Mouse (Mus musculus): Measurements from ENCODE around the gene Mvp. TPM values are rescaled to one million over a fixed set of nuclear protein-coding genes. Genes with fewer than 3 reads are reported as not detected.
A peak's percentile ranks its signal among the peaks of the same experiment; 100 is the strongest.

Gene Mvp
- polyA plus RNA-seq, 1 experiment from 2014 or later = 5.6 TPM

DNA sequence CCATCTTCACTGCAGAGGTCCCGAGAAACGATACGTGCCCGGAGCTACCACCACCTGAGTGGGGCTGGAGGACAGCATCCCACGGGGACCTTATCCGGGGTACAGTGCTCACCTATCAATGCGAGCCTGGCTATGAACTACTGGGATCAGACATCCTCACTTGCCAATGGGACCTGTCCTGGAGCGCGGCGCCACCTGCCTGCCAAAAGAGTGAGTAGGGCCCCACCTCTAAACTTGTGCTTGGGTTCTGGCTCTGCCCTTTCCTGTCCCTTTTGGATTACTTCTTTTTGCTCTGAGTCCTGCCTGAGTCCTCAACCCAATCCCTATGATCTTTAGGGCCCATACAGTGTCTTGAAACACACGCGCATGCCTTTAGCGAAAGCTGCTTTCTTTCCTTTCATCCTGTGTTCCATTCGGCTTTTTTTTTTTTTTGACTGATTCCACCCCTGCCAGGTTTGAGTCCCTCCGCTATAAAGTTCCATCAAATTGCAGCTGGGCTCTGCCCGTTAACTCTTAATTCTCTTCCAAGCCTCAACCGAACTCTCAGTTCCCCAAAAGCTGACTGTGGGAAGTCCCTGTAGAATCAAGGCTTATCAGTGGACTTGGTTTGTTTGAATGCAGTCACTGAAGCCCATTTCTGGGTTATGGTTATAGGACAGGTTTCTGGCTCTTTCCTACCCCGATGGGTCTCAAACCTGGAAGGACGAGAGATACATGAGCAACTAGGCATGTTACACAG, 50.7 kb downstream of the Mvp start:
- peak overlapping the region; percentile 31 for H3K4me2 ChIP-seq (replicated peaks)
- H3K27ac ChIP-seq = no peak overlapping the region
- H3K27me3 ChIP-seq = peaks cover 24% of the 10 kb centered on the region
- WGBS = 26% methylated on average over 19 of the region's 19 CpGs
- 0 out of 2 replicates have a peak overlapping the region, but pooled peaks have one; percentile 3 for H3K4me3 ChIP-seq
- H3K36me3 ChIP-seq = no peaks in the 10 kb centered on the region
- H3K9ac ChIP-seq = no peak overlapping the region
- ATAC-seq (ENCODE audit: insufficient number of reproducible peaks, insufficient read depth, low FRiP score, low TSS enrichment) = no peak
- H3K9me3 ChIP-seq = no peaks in the 10 kb centered on the region
- no peaks in the 10 kb centered on the region for H3K4me1 ChIP-seq

DNA sequence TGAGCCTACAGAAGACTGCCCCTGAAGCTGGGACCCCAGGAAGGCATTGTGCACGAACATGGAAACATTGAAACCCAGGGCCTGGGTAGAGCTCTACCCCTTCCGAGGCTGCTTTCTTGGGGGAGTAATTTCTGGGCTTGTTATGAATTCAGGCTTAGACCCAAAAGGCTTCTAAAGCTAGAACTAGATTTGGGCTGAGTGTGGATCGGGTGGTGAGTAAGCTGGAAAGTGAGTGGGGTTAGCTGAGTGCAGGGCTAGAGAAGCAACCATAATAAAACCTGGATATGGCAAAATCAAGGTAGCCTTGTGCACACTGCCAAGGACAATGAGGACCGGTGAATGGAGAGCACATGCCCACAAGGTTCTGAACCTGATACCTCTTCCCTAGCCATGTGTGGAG, 52.5 kb downstream of the Mvp start:
- WGBS = 84% methylated on average over 4 of the region's 4 CpGs
- Histone ChIP-seq H3K4me3 (no peak overlapping the region), H3K9ac (no peak overlapping the region), H3K4me1 (no peaks in the 10 kb centered on the region), H3K36me3 (no peaks in the 10 kb centered on the region), H3K27me3 (peaks cover 24% of the 10 kb centered on the region), H3K9me3 (no peaks in the 10 kb centered on the region), H3K4me2 (replicated peaks) (no peak overlapping the region), H3K27ac (no peak overlapping the region)
- no peak for ATAC-seq (ENCODE audit: insufficient number of reproducible peaks, insufficient read depth, low FRiP score, low TSS enrichment)

DNA sequence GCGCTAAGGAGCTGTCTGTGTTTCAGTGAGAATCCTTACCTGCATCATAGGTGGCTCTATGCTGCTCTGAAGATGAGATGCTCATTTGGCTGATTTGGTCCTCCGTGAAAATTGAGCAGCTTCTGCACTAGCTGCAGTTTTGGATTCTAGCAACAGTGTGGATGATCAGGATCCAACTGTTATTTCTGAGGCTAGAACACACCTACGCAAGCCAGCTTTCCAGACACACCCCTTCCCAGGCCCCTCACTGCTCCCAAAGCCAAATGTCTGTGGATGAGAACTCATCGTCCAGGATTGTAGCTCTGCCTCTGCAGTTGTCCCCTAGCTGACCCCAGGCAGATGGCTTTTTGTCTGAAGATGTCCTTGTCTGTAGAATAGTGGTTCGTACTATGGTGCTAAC, 53.3 kb downstream of the Mvp start:
- 84% methylated on average over 5 of the region's 5 CpGs for WGBS
- ATAC-seq (ENCODE audit: insufficient number of reproducible peaks, insufficient read depth, low FRiP score, low TSS enrichment) = no peak

DNA sequence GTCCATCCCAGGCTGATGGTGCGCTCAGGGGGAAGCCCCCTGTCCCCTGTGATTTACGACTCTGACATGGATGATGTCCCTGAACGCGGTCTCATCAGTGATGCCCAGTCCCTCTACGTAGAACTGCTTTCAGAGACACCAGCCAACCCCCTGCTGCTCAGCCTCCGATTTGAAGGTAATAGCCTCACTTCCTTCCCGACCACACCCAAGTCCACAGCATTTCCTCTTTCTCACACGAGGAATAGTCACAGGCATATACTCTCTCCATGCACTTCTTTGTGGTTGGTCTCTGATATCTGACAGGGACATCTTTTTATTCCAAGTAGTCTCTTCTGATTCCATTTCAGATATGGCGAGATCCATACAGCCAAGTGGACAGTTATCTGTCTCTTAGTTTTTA, 54.6 kb downstream of the Mvp start:
- no peak for ATAC-seq (ENCODE audit: insufficient number of reproducible peaks, insufficient read depth, low FRiP score, low TSS enrichment)
- no peak overlapping the region for H3K9ac ChIP-seq
- peaks cover 24% of the 10 kb centered on the region for H3K27me3 ChIP-seq
- H3K4me2 ChIP-seq (replicated peaks) = no peak overlapping the region
- 73% methylated on average over 9 of the region's 9 CpGs for WGBS
- H3K4me3 ChIP-seq = no peak overlapping the region
- H3K9me3 ChIP-seq = no peaks in the 10 kb centered on the region
- H3K4me1 ChIP-seq = no peaks in the 10 kb centered on the region
- H3K27ac ChIP-seq = no peak overlapping the region
- no peaks in the 10 kb centered on the region for H3K36me3 ChIP-seq

More for the DNA sequence above, 53.3 kb downstream of the Mvp start:
- Histone ChIP-seq H3K9ac (no peak overlapping the region), H3K4me2 (replicated peaks) (no peak overlapping the region), H3K27me3 (peaks cover 24% of the 10 kb centered on the region), H3K4me1 (no peaks in the 10 kb centered on the region), H3K4me3 (no peak overlapping the region), H3K27ac (no peak overlapping the region), H3K9me3 (no peaks in the 10 kb centered on the region), H3K36me3 (no peaks in the 10 kb centered on the region)

DNA sequence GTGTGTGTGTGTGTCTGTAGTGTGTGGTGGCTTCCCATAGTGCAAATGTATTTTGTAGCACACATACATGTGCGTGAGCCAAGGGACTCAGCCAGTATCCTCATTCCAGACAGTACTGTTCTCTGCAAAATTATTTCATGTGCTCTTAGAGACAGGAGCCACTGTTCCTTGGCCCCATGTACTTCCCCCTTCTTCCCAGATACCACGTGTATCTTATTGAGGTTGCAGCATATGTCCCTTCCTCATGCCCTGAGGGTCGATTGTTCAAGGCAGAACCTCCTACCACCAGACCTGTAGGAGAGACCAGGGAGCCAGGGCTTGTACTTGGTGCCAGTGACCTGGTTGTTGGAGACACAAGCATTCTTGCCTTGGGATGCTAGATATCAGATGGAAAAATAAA, 59.3 kb downstream of the Mvp start:
- 0 out of 2 replicates have a peak, but pooled peaks cover 4% of the 10 kb centered on the region for H3K4me1 ChIP-seq
- no peak overlapping the region for H3K9ac ChIP-seq
- WGBS = 63% methylated on average over 3 of the region's 3 CpGs
- no peak for ATAC-seq (ENCODE audit: insufficient number of reproducible peaks, insufficient read depth, low FRiP score, low TSS enrichment)
- no peaks in the 10 kb centered on the region for H3K36me3 ChIP-seq
- H3K4me3 ChIP-seq = no peak overlapping the region
- no peak overlapping the region for H3K4me2 ChIP-seq (replicated peaks)
- H3K9me3 ChIP-seq = no peaks in the 10 kb centered on the region
- peaks cover 32% of the 10 kb centered on the region for H3K27me3 ChIP-seq
- no peak overlapping the region for H3K27ac ChIP-seq

DNA sequence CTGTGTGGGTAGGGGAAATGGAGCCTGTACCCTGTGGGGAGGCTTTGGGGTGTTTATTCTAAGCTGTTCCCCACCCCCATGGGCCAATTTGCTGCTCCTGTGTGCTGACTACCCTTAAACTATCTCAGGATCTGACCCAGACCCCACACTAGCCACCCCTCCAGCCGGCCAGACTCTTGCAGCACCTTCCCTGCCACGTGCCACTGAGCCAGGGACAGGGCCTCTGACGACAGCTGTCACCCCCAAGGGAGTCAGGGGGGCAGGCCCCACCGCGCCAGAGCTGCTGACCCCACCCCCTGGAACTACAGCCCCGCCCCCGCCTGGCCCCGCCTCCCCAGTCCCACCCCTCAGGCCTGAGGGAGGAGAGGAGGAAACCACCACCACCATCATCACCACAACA, 61.8 kb downstream of the Mvp start:
- no peak overlapping the region for H3K4me2 ChIP-seq (replicated peaks)
- H3K27ac ChIP-seq = no peak overlapping the region
- 1% methylated on average over 8 of the region's 8 CpGs for whole genome bisulfite sequencing
- peaks cover 10% of the 10 kb centered on the region; the same call in 1 of the 2 replicates for H3K4me1 ChIP-seq
- no peak overlapping the region for H3K4me3 ChIP-seq
- H3K9ac ChIP-seq = no peak overlapping the region
- H3K9me3 ChIP-seq = no peaks in the 10 kb centered on the region
- no peaks in the 10 kb centered on the region for H3K36me3 ChIP-seq
- ATAC-seq (ENCODE audit: insufficient number of reproducible peaks, insufficient read depth, low FRiP score, low TSS enrichment) = no peak
- H3K27me3 ChIP-seq = peaks cover 39% of the 10 kb centered on the region

DNA sequence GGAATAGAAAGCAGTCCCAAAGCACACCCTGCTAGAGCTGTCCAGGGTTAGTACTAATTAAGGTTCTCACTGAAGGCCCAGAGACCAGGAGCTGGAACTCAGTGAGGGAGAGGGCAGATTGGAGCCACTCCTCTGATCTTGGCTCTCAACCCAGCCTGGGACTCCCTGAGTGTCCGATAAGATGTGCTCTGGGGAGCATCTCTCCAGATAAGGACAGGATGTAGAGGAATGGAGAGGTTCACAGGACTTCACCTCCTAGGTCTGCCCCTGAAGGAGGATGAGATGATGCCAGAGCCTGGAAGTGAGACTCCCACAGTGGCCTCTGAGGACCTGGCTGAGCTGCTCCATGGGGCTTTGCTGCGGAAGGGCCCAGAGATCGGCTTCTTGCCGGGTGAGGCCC, 62.7 kb downstream of the Mvp start:
- no peak for ATAC-seq (ENCODE audit: insufficient number of reproducible peaks, insufficient read depth, low FRiP score, low TSS enrichment)
- H3K4me2 ChIP-seq (replicated peaks) = peak overlapping the region; percentile 19
- no peak overlapping the region for H3K4me3 ChIP-seq
- peaks cover 10% of the 10 kb centered on the region; the same call in 1 of the 2 replicates for H3K4me1 ChIP-seq
- peaks cover 39% of the 10 kb centered on the region for H3K27me3 ChIP-seq
- no peak overlapping the region for H3K27ac ChIP-seq
- H3K36me3 ChIP-seq = no peaks in the 10 kb centered on the region
- WGBS = 18% methylated on average over 4 of the region's 4 CpGs
- no peaks in the 10 kb centered on the region for H3K9me3 ChIP-seq
- 0 out of 2 replicates have a peak overlapping the region, but pooled peaks have one; percentile 1 for H3K9ac ChIP-seq

DNA sequence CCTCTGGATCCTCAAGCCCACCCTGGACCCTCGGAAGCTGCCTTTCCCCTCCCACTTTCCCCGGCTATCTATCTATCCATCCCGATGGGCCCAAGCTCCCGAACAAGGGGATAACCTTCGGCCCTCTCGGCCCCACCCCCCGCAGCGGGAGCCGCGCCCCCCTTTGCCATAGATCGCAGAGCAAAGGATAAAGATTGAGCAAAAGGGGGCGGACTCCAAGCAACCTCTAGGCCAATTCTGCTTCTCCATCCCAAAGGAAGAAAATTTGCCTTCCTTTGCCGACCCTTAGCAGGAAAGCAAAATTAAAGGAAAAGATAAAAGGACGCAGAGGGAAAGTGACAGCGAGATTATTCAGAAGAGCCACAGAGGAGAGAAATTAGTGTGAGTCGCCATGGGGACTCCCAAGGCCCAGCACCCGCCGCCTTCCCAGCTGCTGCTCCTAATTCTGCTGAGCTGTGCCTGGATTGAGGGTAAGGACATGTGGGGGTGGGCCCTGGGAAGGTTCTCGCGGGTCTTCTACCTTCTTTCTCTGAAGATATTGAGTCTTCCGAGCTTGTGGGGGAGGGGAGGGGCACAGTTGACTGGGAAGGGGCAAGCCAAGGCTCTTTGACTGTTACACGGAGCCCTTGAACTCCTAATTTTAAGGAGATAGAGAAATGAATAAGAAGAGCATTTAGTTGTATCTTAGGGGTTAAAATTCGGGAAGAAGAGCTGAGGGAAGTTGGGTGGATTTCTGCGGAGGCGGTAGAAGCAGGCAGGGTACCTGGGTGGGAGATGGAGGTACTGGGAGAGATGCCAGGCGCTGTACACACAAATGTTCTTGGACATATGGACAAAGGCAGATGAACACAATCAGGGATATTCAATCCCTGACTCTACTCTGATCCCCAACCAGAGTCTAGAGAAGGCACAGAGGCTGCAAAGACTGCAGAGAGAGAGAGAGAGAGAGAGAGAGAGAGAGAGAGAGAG, 63.5 kb downstream of the Mvp start:
- H3K4me1 ChIP-seq = peaks cover 10% of the 10 kb centered on the region; the same call in 1 of the 2 replicates
- no peaks in the 10 kb centered on the region for H3K36me3 ChIP-seq
- peak overlapping the region; percentile 98 for H3K4me2 ChIP-seq (replicated peaks)
- no peak for ATAC-seq (ENCODE audit: insufficient number of reproducible peaks, insufficient read depth, low FRiP score, low TSS enrichment)
- H3K4me3 ChIP-seq = peak overlapping the region; percentile 42
- peaks cover 39% of the 10 kb centered on the region for H3K27me3 ChIP-seq
- H3K9me3 ChIP-seq = no peaks in the 10 kb centered on the region
- H3K27ac ChIP-seq = no peak overlapping the region
- 6% methylated on average over 26 of the region's 26 CpGs for WGBS
- 0 out of 2 replicates have a peak overlapping the region, but pooled peaks have one; percentile 1 for H3K9ac ChIP-seq

DNA sequence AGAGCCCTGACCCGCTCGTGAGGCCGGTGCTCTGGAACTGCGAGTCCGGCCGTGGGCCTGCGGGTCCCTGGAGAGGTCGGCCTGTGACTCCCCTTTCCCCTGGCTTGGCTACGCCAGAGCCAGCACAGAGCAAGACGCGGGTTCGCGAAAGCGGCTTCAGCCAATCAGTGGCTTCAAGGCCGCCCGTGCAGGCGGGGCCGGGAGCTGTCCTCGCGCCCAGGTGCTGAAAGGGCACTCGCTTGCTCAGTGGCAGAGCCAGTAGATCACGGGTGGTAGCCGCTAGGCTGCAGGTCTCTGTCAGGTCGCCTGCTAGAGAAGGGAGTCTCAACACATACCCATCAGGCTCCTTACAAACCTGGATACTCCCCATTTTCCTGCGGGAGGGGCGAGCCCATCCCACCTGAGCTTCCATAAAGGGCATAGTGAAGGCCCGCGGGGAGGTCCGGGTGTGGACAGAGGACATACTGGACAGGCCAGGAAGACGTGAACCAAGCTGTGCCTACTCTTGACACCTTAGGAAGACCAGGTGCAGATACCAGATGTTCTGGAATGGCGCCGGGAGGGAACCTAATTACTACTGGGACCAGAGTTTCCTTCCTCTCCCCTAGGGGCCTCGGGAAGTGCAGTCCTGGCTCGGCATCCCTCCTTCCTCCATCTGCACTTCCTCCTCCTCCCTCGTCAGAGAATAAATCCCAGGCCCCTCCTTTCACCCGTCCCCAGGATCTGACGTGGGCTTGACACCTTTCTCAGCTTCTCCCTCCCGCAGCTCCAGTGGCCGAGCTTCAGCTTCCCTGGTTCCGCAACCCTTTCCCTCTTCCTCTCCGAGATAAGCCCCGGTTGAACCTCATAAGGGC, 64.4 kb downstream of the Mvp start, which contains the start of gene Sez6l2:
Sez6l2 (plus strand) TSS at position 771 of the 854 bp plus-strand sequence.
- Histone ChIP-seq H3K36me3 (peaks cover 3% of the 10 kb centered on the region), H3K9ac (0 out of 2 replicates have a peak within 1 kb of the TSS, but pooled peaks have one; percentile 21), H3K4me3 (peak within 1 kb of the TSS; percentile 42), H3K4me2 (replicated peaks) (peak within 1 kb of the TSS; percentile 98), H3K27me3 (peaks cover 39% of the 10 kb centered on the region), H3K9me3 (no peaks in the 10 kb centered on the region), H3K27ac (no peak within 1 kb of the TSS), H3K4me1 (peaks cover 10% of the 10 kb centered on the region; the same call in 1 of the 2 replicates)
- ATAC-seq (ENCODE audit: insufficient number of reproducible peaks, insufficient read depth, low FRiP score, low TSS enrichment) = peak; percentile 85
- under 1% methylated on average over 42 of the region's 42 CpGs for WGBS

DNA sequence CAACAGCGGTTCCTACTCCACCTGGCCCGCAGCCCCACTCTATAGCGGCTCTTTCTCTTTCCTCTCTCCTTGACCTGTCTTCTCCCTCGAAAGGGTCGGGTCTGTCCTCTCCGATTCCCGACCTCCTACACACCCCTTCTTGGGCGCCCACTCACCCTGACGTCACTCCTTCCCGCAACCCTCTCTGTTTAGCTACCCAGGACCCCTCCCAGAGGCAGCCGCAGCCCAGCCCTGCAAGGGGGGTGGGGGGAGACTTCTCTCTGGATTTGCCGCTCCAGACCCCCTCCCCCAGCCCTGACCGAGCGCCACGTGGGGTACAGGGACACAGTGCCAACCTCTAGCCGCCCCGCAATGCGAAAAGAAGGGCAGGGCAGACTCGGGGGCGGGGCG, 65.0 kb downstream of the Mvp start, which contains the start of gene Asphd1:
Asphd1 (minus strand) TSS at position 180 of the 390 bp plus-strand sequence.
- H3K27me3 ChIP-seq = peaks cover 39% of the 10 kb centered on the region
- H3K36me3 ChIP-seq = peaks cover 8% of the 10 kb centered on the region
- H3K9me3 ChIP-seq = no peaks in the 10 kb centered on the region
- peak; percentile 64 for ATAC-seq (ENCODE audit: insufficient number of reproducible peaks, insufficient read depth, low FRiP score, low TSS enrichment)
- 1% methylated on average over 21 of the region's 21 CpGs for WGBS
- no peak within 1 kb of the TSS for H3K27ac ChIP-seq
- H3K4me2 ChIP-seq (replicated peaks) = peak within 1 kb of the TSS; percentile 98
- peak within 1 kb of the TSS; percentile 42 for H3K4me3 ChIP-seq
- peaks cover 10% of the 10 kb centered on the region; the same call in 1 of the 2 replicates for H3K4me1 ChIP-seq
- H3K9ac ChIP-seq = 0 out of 2 replicates have a peak within 1 kb of the TSS, but pooled peaks have one; percentile 21

DNA sequence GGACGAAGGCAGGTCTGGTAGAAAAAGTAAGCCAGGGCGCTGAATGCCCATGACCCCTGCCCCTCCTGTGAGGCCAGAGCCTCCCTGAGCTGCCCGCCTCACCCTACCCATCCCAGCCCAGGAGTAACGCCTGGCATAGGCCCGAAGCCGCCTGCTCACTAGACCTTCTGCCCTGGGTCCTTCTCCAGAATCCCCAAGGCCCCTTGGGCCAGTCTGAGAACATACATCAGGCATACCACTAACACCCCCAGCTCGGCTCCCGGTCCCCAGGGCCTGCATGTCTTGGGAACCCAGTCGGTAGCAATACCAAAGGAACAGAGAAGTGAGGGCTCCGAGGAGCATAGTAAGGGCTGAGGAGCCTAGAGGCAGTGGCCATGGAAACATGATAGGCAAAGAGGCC, 65.8 kb downstream of the Mvp start:
- WGBS = 81% methylated on average over 10 of the region's 10 CpGs
- Histone ChIP-seq H3K9ac (no peak overlapping the region), H3K4me3 (no peak overlapping the region), H3K27ac (no peak overlapping the region), H3K4me2 (replicated peaks) (no peak overlapping the region; the same call in 1 of the 2 replicates), H3K36me3 (peaks cover 11% of the 10 kb centered on the region), H3K9me3 (no peaks in the 10 kb centered on the region), H3K27me3 (peaks cover 39% of the 10 kb centered on the region), H3K4me1 (peaks cover 10% of the 10 kb centered on the region; the same call in 1 of the 2 replicates)
- ATAC-seq (ENCODE audit: insufficient number of reproducible peaks, insufficient read depth, low FRiP score, low TSS enrichment) = no peak

All from embryonic facial prominence, embryonic 12.5 days (tissue).